Mouse (Mus musculus) embryonic fibroblast, embryonic 13.5 days (primary cell): ENCODE results near the gene Qrfp.

Experiments
- CTCF ChIP-seq: IDR thresholded peaks from 2 replicates; pipeline ENCODE4 v1.5.1; 2011; ENCODE audit warnings: mild to moderate bottlenecking, control low read depth, low read length, moderate library complexity, borderline replicate concordance; ENCODE audit not compliant: insufficient read depth
- POLR2A ChIP-seq: IDR thresholded peaks from 2 replicates; pipeline ENCODE4 v1.6.1; 2011; ENCODE audit warnings: low read depth, mild to moderate bottlenecking, control low read depth, low read length, moderate library complexity

DNA sequence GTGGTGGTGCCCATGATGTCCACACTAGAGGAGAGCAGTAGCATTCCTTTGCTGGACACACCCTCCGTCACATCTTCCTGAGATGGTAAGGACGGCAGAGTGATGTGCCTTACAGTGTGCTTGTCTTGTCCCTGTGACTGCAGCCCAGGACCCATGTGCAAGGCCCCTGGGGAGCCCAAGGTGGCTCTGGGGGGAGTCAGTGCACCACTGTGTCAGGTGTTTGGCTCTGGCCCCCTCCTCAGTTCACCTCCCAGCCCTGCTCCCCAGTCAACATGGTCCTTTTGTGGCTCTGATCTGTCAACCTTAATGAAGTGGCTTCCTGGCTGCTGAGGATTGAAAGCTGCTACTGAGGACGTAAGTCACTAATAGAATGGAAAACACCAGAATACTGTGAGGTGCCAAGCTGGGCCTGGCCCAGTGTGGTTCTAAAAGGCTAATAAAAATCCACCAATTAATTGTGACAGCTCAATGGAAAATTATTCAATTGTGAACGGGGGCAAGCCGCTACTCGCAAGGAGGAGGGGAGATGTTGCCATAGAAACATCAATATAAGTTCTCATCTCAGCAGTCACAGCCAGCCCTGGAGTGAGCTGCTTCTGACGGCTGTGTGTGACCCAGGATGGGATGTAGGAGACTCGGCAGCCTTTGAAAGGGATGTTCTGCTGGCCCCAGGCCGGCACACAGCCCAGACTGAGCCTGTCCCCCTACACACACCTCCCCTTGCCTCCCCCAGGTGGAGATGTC, 3.6 kb downstream of the Qrfp start:
- no peak for TF ChIP-seq CTCF
- TF ChIP-seq POLR2A: no peak
